Mouse (Mus musculus) layer of hippocampus, adult 2 months (tissue): ENCODE measurements around the gene Edem2. TPM values are rescaled to one million over a fixed set of nuclear protein-coding genes. Genes with fewer than 3 reads are reported as not detected.
"Not testable (repeated sequence)": the region's sequence is repeated elsewhere in the genome, so short reads cannot be mapped to it uniquely, and the experiment has no call there.

Experiments
- DNase-seq, 2 experiments: peaks; one replicate each; pipeline ENCODE4 v3.0.0; 2022; ENCODE audit warnings: low spot score in 2 of 2
- H3K27ac ChIP-seq: fragments of 200-600 bp; 2 replicates; pipeline ENCODE4 v1.8.1; 2022
- H3K4me3 ChIP-seq: fragments of 200-600 bp; 2 replicates; pipeline ENCODE4 v1.8.1; 2022; ENCODE audit warnings: mild to moderate bottlenecking
- CTCF ChIP-seq: fragments of 200-600 bp; conservative IDR thresholded peaks from 2 replicates; pipeline ENCODE4 v1.8.1; 2022; ENCODE audit warnings: antibody characterized with exemption, mild to moderate bottlenecking, moderate library complexity
- total RNA-seq, 2 experiments: library from RNA; stranded (reverse); gene quantifications; 2 replicates each; pipeline ENCODE4 v1.2.3; 2021

Edem2 gene
- total RNA-seq, 2 experiments from 2014 or later = 23.6 to 24.8 TPM

- Histone ChIP-seq H3K4me3 (no peak overlapping the region), H3K27ac (no peak overlapping the region)
- TF ChIP-seq CTCF = peak; percentile 72
- DNase-seq = peak in 1 of 2 experiments; percentile 34
Measured at GRCm38 (mm10) chr2:155755746-155756145, 26.5 kb upstream of the Edem2 start.

DNA sequence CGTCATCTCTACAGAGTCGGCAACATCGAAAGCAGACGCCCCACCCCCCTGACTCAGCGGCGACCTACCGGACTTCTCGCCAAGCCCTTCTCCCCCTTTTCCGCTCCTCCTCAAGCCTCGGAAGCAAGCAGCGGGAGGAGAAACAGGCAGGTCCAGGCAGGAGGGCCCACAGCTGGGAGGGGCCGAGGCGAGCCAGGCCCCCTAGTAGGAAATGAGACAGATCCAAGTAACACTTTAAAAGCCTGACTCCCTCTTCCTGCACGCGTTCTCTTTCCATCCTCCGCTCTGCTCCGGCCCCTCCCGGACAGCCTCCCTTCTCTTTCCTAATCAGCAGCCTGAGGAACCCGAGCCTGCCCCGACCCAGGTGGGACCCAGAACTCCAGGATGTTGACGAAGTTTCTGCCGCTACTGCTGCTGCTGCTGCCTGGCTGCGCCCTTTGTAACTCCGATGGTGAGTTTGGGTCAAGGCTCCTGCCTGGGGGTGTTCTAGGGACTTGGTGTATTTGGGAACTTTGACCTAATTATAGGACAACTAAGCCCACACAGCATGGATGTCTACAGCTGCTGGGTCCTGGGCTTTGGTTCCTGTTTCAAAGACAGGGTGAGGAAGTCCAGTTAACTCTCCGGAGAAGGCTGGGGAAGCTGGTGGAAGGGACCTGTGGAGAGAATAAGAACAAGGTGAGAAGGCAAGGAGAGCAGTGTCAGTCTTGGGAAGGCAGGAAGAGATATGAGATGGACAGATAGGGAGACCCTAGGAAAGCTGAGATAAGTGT lies 21.9 kb upstream of the Edem2 start, which contains the start of gene Procr:
Gene Procr (plus strand): TSS at position 104 of the 773 bp plus-strand sequence.
- peak within 1 kb of the TSS; percentile 51 for H3K4me3 ChIP-seq
- no peak within 1 kb of the TSS for H3K27ac ChIP-seq
- DNase-seq = no peak
- no peak for TF ChIP-seq CTCF

DNA sequence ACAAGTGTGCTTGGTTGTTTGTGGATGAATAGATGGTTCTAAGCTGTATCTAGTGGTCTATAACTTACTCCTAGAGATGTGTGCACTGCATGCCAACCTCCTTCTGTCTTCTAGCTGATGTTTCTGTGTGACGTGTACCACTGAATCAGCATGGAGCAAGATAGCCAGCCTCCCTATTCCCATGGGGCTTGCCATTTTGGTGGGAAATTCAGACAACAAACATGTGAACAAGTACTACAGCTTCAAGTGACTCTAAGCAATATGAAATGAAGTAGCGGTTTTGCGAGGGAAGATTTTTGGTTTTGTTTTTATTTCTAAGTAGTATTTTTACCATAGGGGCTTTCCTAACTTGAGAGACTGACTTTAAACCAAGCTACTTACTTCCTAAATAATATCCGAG lies 20.1 kb upstream of the Edem2 start:
- TF ChIP-seq CTCF = no peak
- Histone ChIP-seq H3K4me3 (no peak overlapping the region), H3K27ac (no peak overlapping the region)
- DNase-seq = no peak

- no peak for DNase-seq
- H3K27ac ChIP-seq = no peak overlapping the region
- no peak overlapping the region for H3K4me3 ChIP-seq
- no peak for TF ChIP-seq CTCF
Measured at GRCm38 (mm10) chr2:155745487-155745886, 16.2 kb upstream of the Edem2 start.

GRCm38 (mm10) chr2:155743351-155743750 lies 14.1 kb upstream of the Edem2 start:
- Histone ChIP-seq H3K4me3 (no peak overlapping the region), H3K27ac (no peak overlapping the region)
- TF ChIP-seq CTCF = no peak
- no peak for DNase-seq

DNA sequence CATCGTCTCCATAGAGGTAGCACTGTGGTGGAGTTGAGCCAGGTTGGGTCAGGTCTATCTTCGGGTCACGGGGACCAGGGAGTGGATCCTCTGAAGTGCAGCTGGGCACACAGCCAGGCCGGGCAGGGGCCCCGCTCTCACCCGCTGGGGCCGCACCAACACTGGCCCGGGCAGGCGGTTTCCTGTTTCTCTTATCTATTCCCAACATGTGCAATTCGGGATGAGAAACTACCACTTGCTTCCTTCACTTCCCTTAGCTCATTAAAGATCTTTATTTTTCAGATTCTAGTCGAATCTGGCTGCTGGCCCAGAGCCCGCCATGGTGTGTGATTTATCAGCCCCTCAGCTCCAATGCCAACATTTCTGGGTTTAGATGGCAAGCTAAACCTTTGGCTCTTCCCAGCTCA lies 13.7 kb upstream of the Edem2 start:
- Histone ChIP-seq H3K4me3 (no peak overlapping the region), H3K27ac (no peak overlapping the region)
- TF ChIP-seq CTCF = no peak
- DNase-seq = no peak

- TF ChIP-seq CTCF = no peak
- no peak for DNase-seq
Measured at GRCm38 (mm10) chr2:155742211-155742610, 12.9 kb upstream of the Edem2 start.

GRCm38 (mm10) chr2:155737803-155738202 lies 8.5 kb upstream of the Edem2 start:
- TF ChIP-seq CTCF = no peak
- no peak overlapping the region for H3K27ac ChIP-seq
- DNase-seq = no peak
- no peak overlapping the region for H3K4me3 ChIP-seq

More at GRCm38 (mm10) chr2:155742211-155742610, 12.9 kb upstream of the Edem2 start:
- H3K4me3 ChIP-seq = no peak overlapping the region
- no peak overlapping the region for H3K27ac ChIP-seq

- no peak for TF ChIP-seq CTCF
- DNase-seq = no peak
- H3K27ac ChIP-seq = no peak overlapping the region
- no peak overlapping the region for H3K4me3 ChIP-seq
Measured at GRCm38 (mm10) chr2:155736936-155737335, 7.7 kb upstream of the Edem2 start.

GRCm38 (mm10) chr2:155735766-155736165 lies 6.5 kb upstream of the Edem2 start, which contains the start of gene Gm17581:
Gm17581 (minus strand) TSS chr2:155735866.
- H3K27ac ChIP-seq, H3K4me3 ChIP-seq, DNase-seq: not testable (repeated sequence)

DNA sequence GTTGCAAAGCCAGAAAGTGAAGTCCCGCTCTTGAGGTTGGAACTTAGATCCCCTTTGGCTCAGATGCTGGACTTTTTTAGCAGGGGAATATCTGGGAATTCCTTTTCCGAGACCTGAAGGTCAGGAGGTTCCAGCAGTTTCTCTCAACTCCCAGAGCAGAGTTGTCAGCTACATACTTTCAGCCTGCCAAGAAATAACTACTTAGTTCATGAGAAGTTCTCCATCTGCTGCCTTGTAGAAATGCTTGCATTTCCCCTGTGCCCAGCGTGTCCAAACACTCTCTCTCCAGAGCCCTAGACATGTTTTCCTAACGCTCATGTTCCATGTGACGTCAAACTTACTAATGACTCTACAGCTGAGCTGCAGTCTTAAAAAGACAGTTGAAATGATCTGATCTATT lies 5.8 kb upstream of the Edem2 start:
- no peak for TF ChIP-seq CTCF
- DNase-seq = no peak
- H3K27ac ChIP-seq = no peak overlapping the region
- H3K4me3 ChIP-seq = no peak overlapping the region

- Histone ChIP-seq H3K27ac (peak overlapping the region; percentile 88), H3K4me3 (peak overlapping the region; percentile 81)
- TF ChIP-seq CTCF = no peak
- no peak for DNase-seq
Measured at GRCm38 (mm10) chr2:155728742-155729141, 533 bp downstream of the Edem2 start.

DNA sequence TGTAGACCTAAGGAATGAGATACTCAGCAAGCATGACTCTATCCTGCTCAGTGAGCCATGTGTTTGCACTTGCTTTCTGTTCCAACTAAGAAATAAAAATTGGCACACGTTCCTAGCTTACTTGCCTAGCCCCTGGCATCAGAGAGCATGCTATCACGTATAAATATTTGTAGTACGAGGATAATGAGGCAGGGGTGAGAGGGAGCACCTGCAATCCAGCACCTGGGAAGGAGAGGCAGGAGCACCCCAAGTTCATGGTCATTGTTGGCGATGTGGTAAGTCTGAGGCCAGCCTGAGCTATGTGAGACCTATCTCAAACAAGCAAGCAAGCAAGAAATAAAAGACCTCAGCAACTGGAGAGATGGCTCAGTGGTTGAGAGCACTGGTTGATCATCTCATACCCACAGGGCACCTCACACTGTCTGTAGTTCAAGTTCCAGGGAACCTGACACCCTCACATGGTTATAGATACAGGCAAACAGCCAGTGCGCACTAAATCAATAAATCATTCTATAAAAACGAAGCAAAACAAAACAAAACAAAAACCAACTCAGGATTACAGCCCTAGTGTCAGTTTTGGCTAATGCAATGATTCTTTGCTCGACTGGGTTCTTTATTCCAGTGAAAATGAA lies 1.4 kb downstream of the Edem2 start:
- peak overlapping the region; percentile 11; the same call in 1 of the 2 replicates for H3K27ac ChIP-seq
- H3K4me3 ChIP-seq = no peak overlapping the region; the same call in 1 of the 2 replicates
- no peak for DNase-seq
- TF ChIP-seq CTCF = no peak

DNA sequence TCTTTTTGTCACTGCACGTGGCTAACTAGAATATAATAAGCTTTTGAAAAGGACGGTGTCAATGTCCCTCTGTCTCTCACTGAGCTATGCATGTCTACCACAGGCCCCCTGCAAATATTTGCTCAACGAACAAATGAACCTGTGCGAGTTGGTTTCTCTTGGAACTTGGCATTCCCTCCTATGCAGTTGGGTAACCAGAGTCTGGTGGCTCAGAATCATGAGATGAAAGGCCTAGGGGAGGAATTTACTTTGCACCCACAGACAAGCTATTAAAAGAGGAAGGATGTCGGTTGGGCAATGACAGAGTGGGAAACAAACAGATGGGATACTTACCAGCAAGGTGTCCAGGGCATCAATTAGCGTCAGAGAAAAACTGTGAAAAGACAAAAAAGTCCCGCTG lies 3.0 kb downstream of the Edem2 start:
- Histone ChIP-seq H3K27ac (no peak overlapping the region), H3K4me3 (no peak overlapping the region)
- no peak for DNase-seq
- no peak for TF ChIP-seq CTCF
